Mouse (Mus musculus) liver, embryonic 13.5 days (tissue): ENCODE measurements at regions not wholly inside any gene's neighbourhood (a gene's known extent, or its start where the extent isn't known, plus 50 kb on each side); places are given as distances from the start of the nearest gene placed in this dataset.

Source experiments
- ATAC-seq: fragments of 200-750 bp; cut with Nextera tagmentation; 2 replicates; pipeline ENCODE4 v1.8.0; 2017; ENCODE audit warnings: low read depth, mild to moderate bottlenecking, moderate number of reproducible peaks, moderate library complexity
- DNase-seq: peaks from one replicate; pipeline ENCODE4 v3.0.0; 2022
- H3K27ac ChIP-seq: fragments of 300-500 bp; sonication (generic); 2 replicates; pipeline ENCODE4 v1.5.1; 2015; ENCODE audit warnings: moderate library complexity, mild to moderate bottlenecking, inconsistent platforms
- H3K27me3 ChIP-seq: fragments of 300-500 bp; sonication (generic); 2 replicates; pipeline ENCODE4 v1.6.1; 2015; ENCODE audit warnings: mild to moderate bottlenecking, inconsistent platforms
- H3K36me3 ChIP-seq: fragments of 300-500 bp; sonication (generic); 2 replicates; pipeline ENCODE4 v1.6.1; 2015; ENCODE audit warnings: mild to moderate bottlenecking, inconsistent platforms
- H3K4me1 ChIP-seq: fragments of 300-500 bp; sonication (generic); replicated peaks from 2 replicates; pipeline ENCODE4 v1.6.1; 2015; ENCODE audit warnings: inconsistent platforms
- H3K4me2 ChIP-seq: fragments of 300-500 bp; sonication (generic); 2 replicates; pipeline ENCODE4 v1.6.1; 2015; ENCODE audit warnings: inconsistent platforms, mild to moderate bottlenecking, moderate library complexity
- H3K4me3 ChIP-seq: fragments of 300-500 bp; sonication (generic); replicated peaks from 2 replicates; pipeline ENCODE4 v1.5.1; 2015; ENCODE audit warnings: mild to moderate bottlenecking, inconsistent platforms
- H3K9ac ChIP-seq: fragments of 300-500 bp; sonication (generic); 2 replicates; pipeline ENCODE4 v1.6.1; 2015; ENCODE audit warnings: mild to moderate bottlenecking, inconsistent platforms
- H3K9me3 ChIP-seq: fragments of 300-500 bp; sonication (generic); replicated peaks from 2 replicates; pipeline ENCODE4 v1.6.1; 2016; ENCODE audit warnings: inconsistent platforms
- WGBS: fragments of 180-500 bp; shearing (Covaris S2); methylation state at CpG from one replicate; pipeline ENCODE4 v1.1.7; 2015; ENCODE audit not compliant: insufficient replicate concordance; 5-methylcytosine and 5-hydroxymethylcytosine counted together

DNA sequence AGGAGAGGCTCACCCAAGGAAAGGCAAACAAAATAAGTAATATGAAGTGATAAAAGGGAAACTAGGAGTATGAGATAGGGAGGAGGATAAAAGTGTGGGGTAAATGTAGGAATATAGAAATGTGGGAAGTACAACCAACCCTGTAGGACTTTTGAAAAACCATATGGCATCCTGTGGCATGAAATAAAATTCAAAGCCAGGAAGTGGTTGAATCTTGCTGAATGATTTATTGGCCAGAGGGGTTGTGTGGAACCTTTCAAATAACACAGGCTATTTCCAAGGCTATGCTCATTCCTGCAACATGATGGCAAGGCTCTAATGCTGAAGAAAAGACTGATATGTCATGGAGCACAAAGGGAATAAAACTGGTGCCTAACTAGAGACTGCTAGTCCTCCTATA, 347.9 kb downstream of the Gm11232 start:
- no peak overlapping the region for H3K4me3 ChIP-seq
- H3K27me3 ChIP-seq, result no peaks in the 10 kb centered on the region
- H3K9me3 ChIP-seq, result no peaks in the 10 kb centered on the region
- no peaks in the 10 kb centered on the region for H3K36me3 ChIP-seq
- H3K9ac ChIP-seq, result no peak overlapping the region
- ATAC-seq (no peak), DNase-seq (no peak)
- H3K27ac ChIP-seq, result no peak overlapping the region
- no peak overlapping the region for H3K4me2 ChIP-seq
- H3K4me1 ChIP-seq, result no peaks in the 10 kb centered on the region

DNA sequence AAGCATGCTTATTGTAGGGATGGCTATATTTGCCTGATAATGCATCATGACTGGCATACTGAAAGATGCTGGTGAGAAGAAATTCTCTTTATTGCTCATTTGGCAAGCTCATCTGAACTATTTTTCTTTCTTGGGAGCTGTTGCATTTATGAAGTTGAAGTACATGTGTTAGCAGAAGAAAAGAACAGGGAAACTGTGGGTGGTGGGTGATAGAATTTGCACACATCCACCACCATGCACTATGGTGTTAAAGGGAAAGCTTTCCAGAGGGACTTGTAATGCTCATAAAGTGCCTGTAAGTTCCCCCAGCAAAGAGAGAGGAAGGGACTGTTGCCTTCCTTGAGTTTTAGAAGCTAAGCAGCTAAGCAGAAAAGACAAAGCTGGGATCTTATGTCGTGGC, 367.3 kb downstream of the Gm11232 start:
- no peak for ATAC-seq
- no peak overlapping the region for H3K4me3 ChIP-seq
- no peak overlapping the region for H3K27ac ChIP-seq
- no peak for DNase-seq
- no peak overlapping the region for H3K9ac ChIP-seq
- H3K4me1 ChIP-seq, result no peaks in the 10 kb centered on the region
- no peaks in the 10 kb centered on the region for H3K36me3 ChIP-seq
- H3K27me3 ChIP-seq, result no peaks in the 10 kb centered on the region
- no peaks in the 10 kb centered on the region for H3K9me3 ChIP-seq
- H3K4me2 ChIP-seq, result no peak overlapping the region
- WGBS, result 65% methylated on average over 1 of the region's 1 CpGs

DNA sequence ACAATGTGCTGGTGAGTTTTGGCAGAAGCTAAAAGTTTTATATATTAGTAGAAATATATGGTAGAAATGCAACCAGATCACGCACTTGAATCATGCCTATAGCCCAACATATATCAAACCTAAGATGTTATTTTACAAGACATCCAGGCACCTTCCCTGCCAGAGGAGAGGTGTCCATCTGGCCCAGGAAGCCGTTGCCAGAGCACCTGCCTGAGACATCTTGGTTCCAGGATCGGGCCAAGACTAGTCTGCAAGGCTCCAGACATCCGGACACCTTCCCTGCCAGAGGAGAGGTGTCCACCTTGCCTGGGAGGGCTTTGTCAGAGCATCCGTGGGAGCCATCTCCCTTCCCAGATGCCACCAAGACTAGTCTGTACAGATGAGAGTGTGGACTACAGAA, 388.5 kb downstream of the Gm11232 start:
- Histone ChIP-seq H3K4me1 (no peaks in the 10 kb centered on the region), H3K4me2 (no peak overlapping the region), H3K27me3 (no peaks in the 10 kb centered on the region), H3K36me3 (no peaks in the 10 kb centered on the region), H3K9ac (no peak overlapping the region), H3K9me3 (0 out of 2 replicates have a peak, but pooled peaks cover 4% of the 10 kb centered on the region), H3K4me3 (no peak overlapping the region), H3K27ac (no peak overlapping the region)
- ATAC-seq (no peak), DNase-seq (no peak)
- 67% methylated on average over 5 of the region's 5 CpGs for WGBS

DNA sequence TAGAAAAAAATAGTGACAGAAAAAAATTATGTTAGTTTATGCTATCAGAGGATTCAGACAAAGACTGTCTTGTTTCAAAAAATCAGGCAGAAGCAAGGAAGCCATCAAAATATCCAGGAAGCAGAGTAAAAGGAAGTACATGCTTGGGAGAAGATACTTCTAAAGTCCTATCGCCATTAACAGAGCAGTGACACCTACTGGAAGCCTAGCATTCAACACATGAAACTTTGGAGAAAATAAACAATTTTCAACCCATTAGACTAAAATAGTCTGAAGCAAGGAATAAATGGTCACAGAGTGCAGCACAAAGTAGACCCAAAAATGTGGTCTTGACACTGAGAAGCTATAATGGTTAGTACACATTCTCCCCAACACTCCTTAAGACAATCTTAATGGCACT, 394.0 kb downstream of the Gm11232 start:
- no peaks in the 10 kb centered on the region for H3K9me3 ChIP-seq
- no peaks in the 10 kb centered on the region for H3K36me3 ChIP-seq
- H3K27me3 ChIP-seq, result no peaks in the 10 kb centered on the region
- WGBS, result 43% methylated on average over 1 of the region's 1 CpGs
- DNase-seq, result no peak
- no peak overlapping the region for H3K4me2 ChIP-seq
- H3K4me3 ChIP-seq, result no peak overlapping the region
- no peak for ATAC-seq
- no peak overlapping the region for H3K27ac ChIP-seq
- H3K9ac ChIP-seq, result no peak overlapping the region
- no peaks in the 10 kb centered on the region for H3K4me1 ChIP-seq

- 31% methylated on average over 1 of the region's 1 CpGs for WGBS
- DNase-seq, result no peak
- H3K9ac ChIP-seq, result no peak overlapping the region
- H3K4me3 ChIP-seq, result no peak overlapping the region
- no peak overlapping the region for H3K4me2 ChIP-seq
- no peaks in the 10 kb centered on the region for H3K27me3 ChIP-seq
- H3K4me1 ChIP-seq, result no peaks in the 10 kb centered on the region
- H3K27ac ChIP-seq, result no peak overlapping the region
- H3K9me3 ChIP-seq, result no peaks in the 10 kb centered on the region
- no peak for ATAC-seq
- H3K36me3 ChIP-seq, result no peaks in the 10 kb centered on the region
Observed at GRCm38 (mm10) chr4:71357626-71358025, 400.1 kb downstream of the Gm11232 start.

- Histone ChIP-seq H3K9ac (no peak overlapping the region), H3K27ac (no peak overlapping the region), H3K9me3 (no peaks in the 10 kb centered on the region), H3K4me3 (no peak overlapping the region), H3K27me3 (no peaks in the 10 kb centered on the region), H3K36me3 (no peaks in the 10 kb centered on the region), H3K4me1 (no peaks in the 10 kb centered on the region), H3K4me2 (no peak overlapping the region)
- WGBS, result 62% methylated on average over 1 of the region's 1 CpGs
- no peak for ATAC-seq
- no peak for DNase-seq
Observed at GRCm38 (mm10) chr4:71356714-71357113, 401.1 kb downstream of the Gm11232 start.

DNA sequence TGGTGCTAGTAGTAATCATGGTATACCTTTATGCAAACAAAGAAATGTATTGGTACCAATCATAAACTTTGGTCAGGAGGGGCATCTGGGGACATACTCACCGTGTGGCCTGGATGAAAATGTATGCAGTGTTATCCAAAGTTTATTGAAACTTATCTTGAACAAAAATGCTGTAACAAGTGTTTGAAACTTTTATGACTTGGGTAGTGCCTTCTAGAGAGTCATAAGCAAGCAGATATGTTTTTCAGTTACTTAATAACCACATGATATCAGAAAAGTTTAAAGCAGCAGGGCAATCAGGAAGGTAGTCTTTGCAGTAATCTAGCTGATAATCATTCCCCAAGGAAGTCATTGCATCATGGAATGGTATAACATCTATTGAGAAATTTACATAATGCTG, 401.5 kb downstream of the Gm11232 start:
- no peak overlapping the region for H3K27ac ChIP-seq
- no peak overlapping the region for H3K4me3 ChIP-seq
- H3K9me3 ChIP-seq, result no peaks in the 10 kb centered on the region
- DNase-seq (no peak), ATAC-seq (no peak)
- 48% methylated on average over 1 of the region's 1 CpGs for WGBS
- no peaks in the 10 kb centered on the region for H3K4me1 ChIP-seq
- no peak overlapping the region for H3K9ac ChIP-seq
- H3K36me3 ChIP-seq, result no peaks in the 10 kb centered on the region
- H3K4me2 ChIP-seq, result no peak overlapping the region
- no peaks in the 10 kb centered on the region for H3K27me3 ChIP-seq

DNA sequence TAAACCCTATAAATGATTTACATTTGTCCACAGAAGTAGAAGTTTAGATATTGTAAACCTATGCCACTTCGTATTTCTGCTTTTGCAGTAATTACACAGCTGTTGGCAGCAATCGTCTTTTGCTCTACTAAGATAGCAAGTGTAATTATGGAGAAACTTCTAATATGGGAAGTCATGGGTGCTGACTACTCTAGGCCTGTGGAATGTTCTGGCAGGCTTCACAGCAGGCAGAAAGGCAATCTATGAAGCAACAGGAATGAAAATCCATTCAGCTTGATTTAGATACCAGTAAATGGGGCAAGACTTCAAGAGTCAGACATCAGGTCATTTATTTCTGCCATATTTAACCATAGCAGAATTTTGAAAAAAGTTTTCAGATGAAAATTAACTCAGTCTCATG, 405.9 kb downstream of the Gm11232 start:
- Histone ChIP-seq H3K4me3 (no peak overlapping the region), H3K36me3 (no peaks in the 10 kb centered on the region), H3K27me3 (no peaks in the 10 kb centered on the region), H3K4me2 (no peak overlapping the region), H3K9me3 (no peaks in the 10 kb centered on the region), H3K27ac (no peak overlapping the region), H3K4me1 (no peaks in the 10 kb centered on the region), H3K9ac (no peak overlapping the region)
- 61% methylated on average over 2 of the region's 2 CpGs for WGBS
- DNase-seq (no peak), ATAC-seq (no peak)

GRCm38 (mm10) chr4:71343068-71343467, 414.7 kb downstream of the Gm11232 start:
- DNase-seq (no peak), ATAC-seq (no peak)
- Histone ChIP-seq H3K27ac (no peak overlapping the region), H3K4me1 (no peaks in the 10 kb centered on the region), H3K9me3 (no peaks in the 10 kb centered on the region), H3K4me2 (no peak overlapping the region), H3K9ac (no peak overlapping the region), H3K4me3 (no peak overlapping the region), H3K36me3 (no peaks in the 10 kb centered on the region), H3K27me3 (no peaks in the 10 kb centered on the region)
- 77% methylated on average over 3 of the region's 3 CpGs for WGBS

DNA sequence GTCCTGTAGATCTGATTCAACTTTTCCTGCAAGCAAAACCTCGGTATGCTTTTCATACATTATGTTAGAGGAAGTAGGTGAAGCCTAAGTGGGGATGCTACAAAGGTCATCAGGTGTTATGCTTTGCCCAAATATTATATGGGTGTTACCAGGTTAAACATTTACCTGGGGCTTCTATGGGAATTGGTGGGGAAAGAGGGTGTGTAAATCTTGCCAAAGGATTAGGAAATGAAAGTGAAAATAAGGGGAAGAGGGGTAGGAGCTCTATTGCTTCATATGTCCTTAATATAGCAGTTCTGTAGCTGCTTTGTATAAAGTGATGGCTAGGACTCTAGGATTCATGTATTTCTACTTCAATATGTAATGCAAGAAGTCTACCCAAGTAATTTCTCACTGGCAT, 419.2 kb downstream of the Gm11232 start:
- no peak overlapping the region for H3K27ac ChIP-seq
- no peak for DNase-seq
- no peaks in the 10 kb centered on the region for H3K4me1 ChIP-seq
- no peak overlapping the region for H3K9ac ChIP-seq
- no peak overlapping the region for H3K4me3 ChIP-seq
- ATAC-seq, result no peak
- no peaks in the 10 kb centered on the region for H3K9me3 ChIP-seq
- H3K27me3 ChIP-seq, result no peaks in the 10 kb centered on the region
- 38% methylated on average over 1 of the region's 1 CpGs for WGBS
- H3K4me2 ChIP-seq, result no peak overlapping the region
- no peaks in the 10 kb centered on the region for H3K36me3 ChIP-seq

DNA sequence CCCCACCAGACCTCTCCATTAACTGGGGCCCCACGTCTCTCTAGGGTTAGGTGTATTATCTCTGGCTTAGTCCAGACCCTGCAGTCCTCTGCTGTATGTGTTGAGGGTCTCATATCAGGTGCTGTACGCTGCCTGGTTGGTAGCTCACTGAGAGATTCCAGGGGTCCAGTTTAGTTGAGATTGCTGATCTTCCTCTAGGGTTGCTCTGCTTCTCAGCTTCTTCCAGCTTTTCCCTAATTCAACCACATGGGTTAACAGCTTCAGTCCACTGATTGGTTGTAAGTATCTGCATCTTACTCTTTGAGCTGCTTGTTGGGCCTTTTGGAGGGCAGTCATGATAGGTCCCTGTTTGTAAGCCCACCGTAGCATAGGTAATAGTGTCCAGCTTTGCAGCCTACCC, 425.1 kb downstream of the Gm11232 start:
- Histone ChIP-seq H3K4me2 (no peak overlapping the region), H3K9me3 (no peaks in the 10 kb centered on the region), H3K9ac (no peak overlapping the region), H3K27ac (no peak overlapping the region), H3K27me3 (no peaks in the 10 kb centered on the region), H3K4me3 (no peak overlapping the region), H3K4me1 (no peaks in the 10 kb centered on the region), H3K36me3 (no peaks in the 10 kb centered on the region)
- ATAC-seq (no peak), DNase-seq (no peak)
- WGBS, result 55% methylated on average over 3 of the region's 3 CpGs

DNA sequence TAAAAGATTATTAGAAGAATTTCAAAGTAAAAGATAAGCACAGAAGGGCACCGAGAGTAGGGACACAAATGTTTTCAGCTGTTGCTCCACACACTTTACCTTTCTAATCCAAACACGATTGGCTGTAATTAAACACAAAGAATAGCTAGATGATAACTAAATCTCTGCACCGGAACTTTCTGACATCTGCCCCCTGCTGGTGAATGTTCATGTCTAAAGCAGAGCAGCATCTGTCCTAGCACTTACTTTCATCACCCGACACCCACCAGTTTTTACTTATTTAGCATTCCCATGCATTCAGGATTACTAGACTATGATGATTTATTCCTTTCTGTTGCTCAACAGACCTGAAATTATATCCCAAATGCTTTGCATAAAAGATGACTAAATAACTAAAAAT, 425.7 kb downstream of the Gm11232 start:
- 69% methylated on average over 4 of the region's 4 CpGs for WGBS
- H3K4me3 ChIP-seq, result no peak overlapping the region
- DNase-seq, result no peak

DNA sequence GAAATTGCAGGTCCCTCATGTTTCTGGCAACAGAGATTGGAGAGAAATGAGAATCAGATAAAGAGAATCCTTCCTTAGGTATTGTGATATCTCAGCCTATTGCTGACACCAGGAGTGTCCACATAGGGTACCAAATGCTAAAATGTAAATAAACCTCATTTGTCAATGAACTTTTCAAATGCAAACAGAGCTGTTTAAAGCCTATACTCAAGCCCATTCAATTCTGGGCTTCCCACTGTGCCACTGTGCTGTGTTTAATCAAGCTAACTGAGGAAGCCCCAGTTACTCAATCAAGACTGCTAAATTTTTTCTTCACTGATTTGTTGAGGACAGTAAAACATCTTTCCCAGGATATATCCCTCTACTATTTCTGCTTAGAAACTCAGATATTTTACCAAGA, 441.2 kb downstream of the Gm11232 start:
- H3K27ac ChIP-seq, result no peak overlapping the region
- no peak overlapping the region for H3K4me3 ChIP-seq
- H3K4me1 ChIP-seq, result no peaks in the 10 kb centered on the region
- no peak for DNase-seq
- no peaks in the 10 kb centered on the region for H3K9me3 ChIP-seq
- no peaks in the 10 kb centered on the region for H3K36me3 ChIP-seq
- no peaks in the 10 kb centered on the region for H3K27me3 ChIP-seq
- no peak overlapping the region for H3K9ac ChIP-seq
- H3K4me2 ChIP-seq, result no peak overlapping the region
- ATAC-seq, result no peak

More for the DNA sequence above, 425.7 kb downstream of the Gm11232 start:
- Histone ChIP-seq H3K27me3 (no peaks in the 10 kb centered on the region), H3K27ac (no peak overlapping the region), H3K4me2 (no peak overlapping the region), H3K36me3 (no peaks in the 10 kb centered on the region), H3K9ac (no peak overlapping the region), H3K9me3 (no peaks in the 10 kb centered on the region), H3K4me1 (no peaks in the 10 kb centered on the region)
- ATAC-seq, result no peak
